Mouse (Mus musculus) adrenal gland, postnatal 36 days (tissue): ENCODE data around the gene Gm13723. TPM values are rescaled to one million over a fixed set of nuclear protein-coding genes. Genes with fewer than 3 reads are reported as not detected.

Experiments
- DNase-seq, 2 experiments: peaks; one replicate each; pipeline ENCODE4 v3.0.0; 2021; ENCODE audit warnings: mixed read lengths in 1 of 2
- long read RNA-seq, 2 experiments: library from polyadenylated mRNA; stranded (forward); transcript quantifications; one replicate each; pipeline ENCODE4 v2.0.0; 2021; ENCODE audit warnings: borderline sequencing depth in 2 of 2
- total RNA-seq, 2 experiments: library from RNA; stranded (reverse); gene quantifications; 2 replicates each; pipeline ENCODE4 v1.2.3; 2021

Gm13723 gene
- not detected for total RNA-seq
- long read RNA-seq, experiment 1 = 0 reads
- long read RNA-seq, experiment 2 = 0 reads

- DNase-seq = peak in 1 of 2 experiments; percentile 0
Measured at GRCm38 (mm10) chr2:86874702-86875101, at the start of gene Gm13723. Gene Gm13723, minus strand, starts transcription at chr2:86874802.

GRCm38 (mm10) chr2:86905647-86906046, 31.0 kb upstream of the Gm13723 start:
- DNase-seq = no peak

DNA sequence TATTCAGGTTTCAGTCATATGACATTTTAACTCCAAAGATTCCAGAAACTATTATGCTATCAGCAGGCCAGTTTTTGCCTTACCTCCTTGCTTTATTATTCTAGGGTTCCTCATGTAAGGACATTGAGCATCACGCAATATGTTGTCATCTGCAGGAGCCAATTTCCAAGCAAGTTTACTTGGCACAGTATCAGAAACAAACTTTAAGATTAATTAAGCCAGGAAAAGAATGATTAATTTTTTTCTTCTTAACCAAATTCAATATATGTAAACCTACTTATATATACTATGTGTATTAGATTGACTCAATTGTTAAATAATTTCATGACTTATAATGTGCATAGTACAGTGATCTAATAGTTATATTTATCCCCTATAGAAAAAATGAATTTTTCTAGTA, 17.5 kb upstream of the Gm13723 start, which contains the start of gene Olfr1097:
Olfr1097 (minus strand) TSS at position 101 of the 400 bp plus-strand sequence.
- no peak for DNase-seq

GRCm38 (mm10) chr2:86851596-86851995, 23.0 kb downstream of the Gm13723 start, which contains the start of gene Olfr1095:
Gene Olfr1095, minus strand, starts transcription at chr2:86851696.
- DNase-seq = no peak

DNA sequence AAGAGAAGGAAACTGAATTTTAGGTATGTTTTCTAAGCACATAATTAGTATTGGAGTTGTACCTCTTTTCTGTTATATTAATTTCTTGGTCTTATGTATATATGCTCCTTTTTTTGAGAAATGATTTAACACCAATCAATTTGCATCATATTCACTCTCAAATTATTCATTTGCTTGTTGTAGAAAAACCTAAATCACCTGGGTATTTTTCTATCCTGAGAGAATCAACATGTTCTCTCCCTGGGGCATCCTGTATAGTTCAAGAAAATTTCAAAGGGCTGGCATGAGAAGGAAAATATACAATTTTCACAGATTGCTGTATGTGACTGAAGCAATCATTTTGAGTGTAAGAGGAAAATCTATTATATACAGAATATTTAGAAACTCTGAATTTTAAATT, 50.2 kb downstream of the Gm13723 start, which contains the start of gene Olfr1094:
Olfr1094 (plus strand) TSS at position 301 of the 400 bp plus-strand sequence.
- DNase-seq = no peak

Other genes starting within 250 kb of the Gm13723 start
- not detected for gene Olfr1084, start 235.1 kb downstream of the Gm13723 start, total RNA-seq
- not detected for gene Olfr1085, start 212.8 kb downstream of the Gm13723 start, total RNA-seq
- gene Olfr1086, start 194.7 kb downstream of the Gm13723 start, total RNA-seq = not detected
- not detected for gene Olfr1087, start 176.4 kb downstream of the Gm13723 start, total RNA-seq
- gene Olfr1089, start 141.1 kb downstream of the Gm13723 start, total RNA-seq = not detected
- gene Olfr1090, start 115.8 kb downstream of the Gm13723 start, total RNA-seq = not detected
- gene Olfr1093, start 92.3 kb downstream of the Gm13723 start, total RNA-seq = not detected
- not detected for gene Olfr141, start 64.8 kb downstream of the Gm13723 start, total RNA-seq
- gene Olfr1094, start 50.1 kb downstream of the Gm13723 start, total RNA-seq = not detected
- gene Olfr1095, start 23.1 kb downstream of the Gm13723 start, total RNA-seq = not detected
- not detected for gene Olfr1097, start 17.4 kb upstream of the Gm13723 start, total RNA-seq
- not detected for gene Olfr1098, start 49.7 kb upstream of the Gm13723 start, total RNA-seq
- gene Olfr1099, start 85.9 kb upstream of the Gm13723 start, total RNA-seq = not detected
- not detected for gene Olfr1100, start 105.2 kb upstream of the Gm13723 start, total RNA-seq
- gene Olfr1101, start 116.4 kb upstream of the Gm13723 start, total RNA-seq = not detected
- gene Olfr1102, start 123.6 kb upstream of the Gm13723 start, total RNA-seq = not detected
- not detected for gene Olfr1104, start 152.3 kb upstream of the Gm13723 start, total RNA-seq
- gene Olfr1105, start 161.7 kb upstream of the Gm13723 start, total RNA-seq = not detected
- gene Olfr1106, start 177.5 kb upstream of the Gm13723 start, total RNA-seq = not detected
- gene Olfr1107, start 201.0 kb upstream of the Gm13723 start, total RNA-seq = not detected
- gene Olfr1109, start 221.2 kb upstream of the Gm13723 start, total RNA-seq = not detected
- gene Olfr259, start 239.8 kb upstream of the Gm13723 start, total RNA-seq = not detected